Mouse (Mus musculus): Measurements from ENCODE around the gene Elp5. TPM values are rescaled to one million over a fixed set of nuclear protein-coding genes. Genes with fewer than 3 reads are reported as not detected.

Elp5 gene
- polyA plus RNA-seq, 1 experiment = not detected

GRCm38 (mm10) chr11:70024151-70024514 is 41.8 kb upstream of the Elp5 start:
- Histone ChIP-seq H3K27ac (ENCODE audit: insufficient read depth, low read depth, low read length) (peak overlapping the region; percentile 68), H3K4me3 (ENCODE audit: insufficient read depth, low read depth, low read length) (peak overlapping the region; percentile 37), H3K4me1 (ENCODE audit: control insufficient read depth, insufficient read depth, low read length) (peaks cover 48% of the 10 kb centered on the region)
- WGBS = 9% methylated on average over 6 of the region's 6 CpGs
- TF ChIP-seq POLR2A (IDR thresholded peaks at IDR 0.05; ENCODE audit: insufficient read depth, low read depth, low read length) (no peak), CTCF (IDR thresholded peaks at IDR 0.05; ENCODE audit: insufficient read depth, low read depth, low read length) (no peak)

- Histone ChIP-seq H3K4me3 (ENCODE audit: insufficient read depth, low read depth, low read length) (peak overlapping the region; percentile 37), H3K4me1 (ENCODE audit: control insufficient read depth, insufficient read depth, low read length) (peaks cover 44% of the 10 kb centered on the region), H3K27ac (ENCODE audit: insufficient read depth, low read depth, low read length) (peak overlapping the region; percentile 31; the same call in 1 of the 2 replicates)
- TF ChIP-seq CTCF (IDR thresholded peaks at IDR 0.05; ENCODE audit: insufficient read depth, low read depth, low read length) (no peak), POLR2A (IDR thresholded peaks at IDR 0.05; ENCODE audit: insufficient read depth, low read depth, low read length) (no peak)
- 2% methylated on average over 29 of the region's 29 CpGs for WGBS
These were observed 41.3 kb upstream of the Elp5 start for GRCm38 (mm10) chr11:70023481-70024150.

GRCm38 (mm10) chr11:70021264-70022132 is 39.2 kb upstream of the Elp5 start:
- WGBS = under 1% methylated on average over 40 of the region's 40 CpGs
- Histone ChIP-seq H3K27ac (ENCODE audit: insufficient read depth, low read depth, low read length) (peak overlapping the region; percentile 43), H3K4me3 (ENCODE audit: insufficient read depth, low read depth, low read length) (peak overlapping the region; percentile 56), H3K4me1 (ENCODE audit: control insufficient read depth, insufficient read depth, low read length) (peaks cover 30% of the 10 kb centered on the region)
- TF ChIP-seq CTCF (IDR thresholded peaks at IDR 0.05; ENCODE audit: insufficient read depth, low read depth, low read length) (no peak), POLR2A (IDR thresholded peaks at IDR 0.05; ENCODE audit: insufficient read depth, low read depth, low read length) (no peak)

- H3K4me3 ChIP-seq (ENCODE audit: insufficient read depth, low read depth, low read length) = peak overlapping the region; percentile 56
- H3K27ac ChIP-seq (ENCODE audit: insufficient read depth, low read depth, low read length) = peak overlapping the region; percentile 81
- H3K4me1 ChIP-seq (ENCODE audit: control insufficient read depth, insufficient read depth, low read length) = peaks cover 23% of the 10 kb centered on the region
- 0% methylated on average over 8 of the region's 8 CpGs for WGBS
- TF ChIP-seq CTCF (IDR thresholded peaks at IDR 0.05; ENCODE audit: insufficient read depth, low read depth, low read length) = peak; percentile 33; the same call in 1 of the 2 replicates
- TF ChIP-seq POLR2A (IDR thresholded peaks at IDR 0.05; ENCODE audit: insufficient read depth, low read depth, low read length) = no peak
These were observed 38.5 kb upstream of the Elp5 start for GRCm38 (mm10) chr11:70020731-70021263.

GRCm38 (mm10) chr11:70020022-70020631 is 37.8 kb upstream of the Elp5 start:
- TF ChIP-seq POLR2A (IDR thresholded peaks at IDR 0.05; ENCODE audit: insufficient read depth, low read depth, low read length) = no peak; the same call in 1 of the 2 replicates
- no peak for TF ChIP-seq CTCF (IDR thresholded peaks at IDR 0.05; ENCODE audit: insufficient read depth, low read depth, low read length)
- H3K27ac ChIP-seq (ENCODE audit: insufficient read depth, low read depth, low read length) = peak overlapping the region; percentile 81
- H3K4me3 ChIP-seq (ENCODE audit: insufficient read depth, low read depth, low read length) = peak overlapping the region; percentile 77
- 3% methylated on average over 8 of the region's 8 CpGs for WGBS
- H3K4me1 ChIP-seq (ENCODE audit: control insufficient read depth, insufficient read depth, low read length) = peaks cover 20% of the 10 kb centered on the region

GRCm38 (mm10) chr11:70019495-70020021 is 37.2 kb upstream of the Elp5 start:
- WGBS = 8% methylated on average over 2 of the region's 2 CpGs
- peaks cover 20% of the 10 kb centered on the region for H3K4me1 ChIP-seq (ENCODE audit: control insufficient read depth, insufficient read depth, low read length)
- TF ChIP-seq POLR2A (IDR thresholded peaks at IDR 0.05; ENCODE audit: insufficient read depth, low read depth, low read length) (0 out of 2 replicates have a peak, but pooled peaks have one; percentile 44), CTCF (IDR thresholded peaks at IDR 0.05; ENCODE audit: insufficient read depth, low read depth, low read length) (no peak)

GRCm38 (mm10) chr11:70018131-70018990 is 36.0 kb upstream of the Elp5 start:
- no peak for TF ChIP-seq CTCF (IDR thresholded peaks at IDR 0.05; ENCODE audit: insufficient read depth, low read depth, low read length)
- TF ChIP-seq POLR2A (IDR thresholded peaks at IDR 0.05; ENCODE audit: insufficient read depth, low read depth, low read length) = peak; percentile 12; the same call in 1 of the 2 replicates
- Histone ChIP-seq H3K4me1 (ENCODE audit: control insufficient read depth, insufficient read depth, low read length) (peaks cover 19% of the 10 kb centered on the region), H3K27ac (ENCODE audit: insufficient read depth, low read depth, low read length) (peak overlapping the region; percentile 94), H3K4me3 (ENCODE audit: insufficient read depth, low read depth, low read length) (peak overlapping the region; percentile 77)
- WGBS = under 1% methylated on average over 24 of the region's 25 CpGs

More at GRCm38 (mm10) chr11:70019495-70020021, 37.2 kb upstream of the Elp5 start:
- H3K4me3 ChIP-seq (ENCODE audit: insufficient read depth, low read depth, low read length) = peak overlapping the region; percentile 77
- peak overlapping the region; percentile 82 for H3K27ac ChIP-seq (ENCODE audit: insufficient read depth, low read depth, low read length)
